Mouse (Mus musculus) heart, adult 2 months (tissue): ENCODE measurements around the gene Gm42715.

Experiments
- CTCF ChIP-seq: fragments of 200-600 bp; IDR thresholded peaks from 2 replicates; pipeline ENCODE4 v1.8.1; 2022; ENCODE audit warnings: antibody characterized with exemption, mild to moderate bottlenecking, moderate library complexity
- POLR2A ChIP-seq: fragments of 200-500 bp; IDR thresholded peaks from 2 replicates; pipeline ENCODE4 v1.6.1; 2011; ENCODE audit warnings: mild to moderate bottlenecking, low read depth, low read length, control low read depth; ENCODE audit not compliant: insufficient read depth

DNA sequence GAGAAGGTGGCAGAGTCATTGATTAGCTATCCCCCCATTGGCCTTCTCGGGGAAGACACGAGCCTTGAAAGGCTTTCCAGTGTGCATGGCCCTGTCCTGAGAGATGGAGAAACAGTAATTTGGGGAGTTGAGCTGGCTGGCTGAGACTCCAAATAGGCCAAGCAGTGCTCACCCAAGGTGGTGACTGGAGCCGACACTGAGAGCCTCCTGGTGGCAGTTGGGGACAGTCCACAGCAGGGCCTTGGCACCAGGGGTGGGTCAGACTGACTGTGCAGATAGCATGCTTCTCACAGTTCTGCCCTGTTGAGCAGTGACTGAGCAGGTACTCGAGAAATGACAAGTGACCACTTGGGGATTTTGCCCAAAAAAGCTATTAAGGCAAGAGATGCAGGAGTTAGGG lies 82.4 kb downstream of the Gm42715 start:
- TF ChIP-seq CTCF (peak; percentile 9; the same call in 1 of the 2 replicates), POLR2A (no peak)
